Mouse (Mus musculus): ENCODE measurements around the gene Myrf.

The Myrf gene

GRCm38 (mm10) chr19:10247165-10247564, 6.6 kb upstream of the Myrf start:
- no peak for DNase-seq

DNA sequence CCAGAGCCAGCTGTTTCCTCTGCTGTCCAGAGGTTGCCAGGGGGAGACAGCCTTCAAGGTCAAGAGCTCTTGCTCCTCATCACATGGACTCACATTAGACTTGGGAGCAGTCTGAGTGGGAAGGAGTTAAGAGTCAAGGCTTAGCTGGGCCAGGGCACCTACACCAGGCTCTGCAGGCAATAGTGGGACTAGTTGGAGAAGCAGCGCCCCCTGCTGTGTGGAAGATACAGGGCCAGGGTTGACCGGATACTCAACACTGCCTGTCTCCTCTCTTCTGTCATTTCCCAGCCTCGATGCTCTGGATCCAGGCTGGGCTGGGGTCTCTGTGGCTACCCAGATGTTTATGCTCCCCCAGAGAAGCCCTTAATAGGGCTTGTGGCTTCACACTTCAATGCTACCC, 3.6 kb upstream of the Myrf start:
- peak; percentile 77 for DNase-seq

- no peak for DNase-seq
Observed at GRCm38 (mm10) chr19:10242916-10243315, 2.4 kb upstream of the Myrf start.

- DNase-seq, result no peak
Observed at GRCm38 (mm10) chr19:10239975-10240653, 434 bp downstream of the Myrf start.

GRCm38 (mm10) chr19:10239419-10239818, 1.1 kb downstream of the Myrf start:
- DNase-seq, result no peak

DNA sequence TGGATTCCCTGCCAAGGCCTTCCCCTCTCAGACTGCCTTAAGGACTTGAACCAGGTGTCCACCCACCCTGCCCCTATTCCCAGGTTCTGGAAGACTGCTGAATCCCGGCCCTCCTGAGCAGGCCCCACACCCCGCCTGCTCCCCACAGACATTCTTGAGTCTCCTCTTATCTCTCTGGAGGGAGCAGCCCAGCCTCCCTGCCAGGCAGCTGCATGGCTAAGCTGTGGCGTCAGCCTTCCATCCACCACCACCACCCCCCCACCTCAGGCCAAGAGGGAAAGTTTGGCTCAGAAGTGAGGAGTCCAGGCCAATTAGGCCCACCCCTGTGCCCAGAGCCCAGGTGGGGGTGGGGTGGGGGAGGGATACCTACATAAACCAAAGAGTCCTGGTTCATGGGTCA, 2.1 kb downstream of the Myrf start:
- DNase-seq, result no peak

DNA sequence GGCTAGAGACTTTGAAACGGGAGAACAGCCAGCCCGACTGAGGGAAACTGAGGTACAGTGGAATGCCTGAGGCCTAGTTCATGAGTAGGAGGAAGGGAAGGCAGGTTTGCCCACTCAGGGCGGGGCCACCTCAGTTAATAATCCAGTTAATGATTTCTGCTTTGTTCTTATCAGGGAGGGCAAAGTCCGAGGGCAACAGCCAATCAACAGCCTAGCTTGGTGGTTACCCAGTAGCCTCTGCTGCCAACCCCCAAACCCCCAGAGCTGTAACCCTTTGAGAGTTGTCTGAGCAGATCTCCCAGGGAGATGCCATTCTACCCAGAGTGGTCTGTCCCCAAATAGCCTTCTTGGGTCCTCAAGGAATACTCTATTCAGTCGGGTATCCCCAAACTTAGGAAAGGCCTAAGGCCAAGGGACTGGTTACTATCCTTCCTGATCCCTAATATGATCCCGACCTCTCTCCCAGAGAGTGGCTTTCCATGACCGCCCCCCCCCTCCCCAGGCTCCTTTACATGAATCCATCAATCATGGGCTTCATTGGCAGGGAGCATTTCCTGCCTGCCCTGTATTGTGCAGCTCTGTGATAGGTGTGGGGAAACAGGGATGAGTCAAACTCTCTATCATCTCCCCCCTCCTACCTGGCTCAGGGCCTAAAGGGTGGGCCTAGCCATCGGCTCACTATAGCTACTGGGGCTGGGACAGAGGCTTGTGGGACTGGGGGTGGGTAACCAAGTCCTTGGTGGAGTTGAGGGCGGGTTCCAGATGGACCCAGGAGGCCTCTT, 4.6 kb downstream of the Myrf start:
- DNase-seq, result no peak

GRCm38 (mm10) chr19:10232327-10233017, 8.1 kb downstream of the Myrf start:
- no peak for DNase-seq

GRCm38 (mm10) chr19:10231871-10232270, 8.7 kb downstream of the Myrf start:
- DNase-seq, result no peak

DNA sequence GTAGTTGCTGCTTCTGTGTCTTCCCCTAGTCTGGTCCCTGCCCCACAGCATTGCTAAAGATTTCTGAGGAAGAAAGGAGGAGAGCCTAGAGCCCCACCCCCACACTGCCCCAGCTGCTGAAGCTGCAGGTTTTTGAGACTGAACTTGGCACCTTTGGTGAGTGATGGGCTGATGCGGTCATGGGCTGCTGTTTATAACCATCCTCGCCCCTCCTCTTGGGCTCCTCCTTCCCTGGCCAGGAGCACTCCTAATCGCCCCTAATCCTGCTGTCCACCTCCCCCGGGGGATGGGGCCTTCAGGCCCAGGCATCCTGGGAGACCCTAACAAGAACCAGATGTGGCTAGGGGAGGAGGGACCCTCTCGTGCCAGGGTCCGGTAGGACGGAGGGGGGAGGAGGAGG, 9.5 kb downstream of the Myrf start:
- DNase-seq, result no peak

- no peak for DNase-seq
Observed at GRCm38 (mm10) chr19:10225767-10226166, 14.8 kb downstream of the Myrf start.

DNA sequence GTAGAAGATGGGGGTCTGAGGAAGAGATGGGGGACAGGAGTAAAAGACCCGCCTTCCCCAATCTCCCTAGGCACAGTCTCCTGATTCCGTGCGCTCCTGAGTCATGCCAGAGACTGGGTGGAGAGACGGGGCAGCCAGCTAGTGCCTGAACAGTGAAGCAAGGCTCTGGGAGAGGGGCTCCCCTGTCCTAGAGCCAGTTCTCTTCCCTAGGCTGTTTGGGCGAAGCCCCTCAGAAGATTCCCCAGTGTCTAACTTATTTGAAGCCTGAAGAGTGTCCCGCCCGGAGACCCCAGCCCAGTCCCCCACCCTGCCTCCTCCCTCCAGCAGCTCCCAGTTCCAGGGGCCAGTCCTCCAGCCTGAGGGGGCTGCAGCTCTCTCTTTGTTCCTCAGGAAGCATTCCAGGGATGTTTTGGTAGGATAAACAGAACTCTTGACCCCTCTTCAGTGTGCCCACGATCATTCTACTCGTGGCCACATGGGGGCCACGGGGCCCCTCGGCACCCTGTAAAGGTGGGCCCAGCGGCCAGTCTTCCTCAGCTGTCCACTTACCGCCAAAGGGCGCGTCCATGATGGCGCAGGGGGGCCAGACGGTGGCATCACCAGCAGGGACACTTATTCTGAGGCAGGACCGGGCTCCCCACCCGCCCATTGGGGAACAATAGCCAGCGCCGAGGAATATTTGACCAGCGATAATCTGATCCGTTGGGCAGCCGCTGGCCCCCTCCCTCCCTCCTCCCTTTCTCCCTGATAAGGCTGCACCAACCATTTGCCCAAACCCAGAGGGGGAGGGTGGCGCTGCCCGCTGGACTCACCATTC, 15.7 kb downstream of the Myrf start:
- no peak for DNase-seq

DNA sequence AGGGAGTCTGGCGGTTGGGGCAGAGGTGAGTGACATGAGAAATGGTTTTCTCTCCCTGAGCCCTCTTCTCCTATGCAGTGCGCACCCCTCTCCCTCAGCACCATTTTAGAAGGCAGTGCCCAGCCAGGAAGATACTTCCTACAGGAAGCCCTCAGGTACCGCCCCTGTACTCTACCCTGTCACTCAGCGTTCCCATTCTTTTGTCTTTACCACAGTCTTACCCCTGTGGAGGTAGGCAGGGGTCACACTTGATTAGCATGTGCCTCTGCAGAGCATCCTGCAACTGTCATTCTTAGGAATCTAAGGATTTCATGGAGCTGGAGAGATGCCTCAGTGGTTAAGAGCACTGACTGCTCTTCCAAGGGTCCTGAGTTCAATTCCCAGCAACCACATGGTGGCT, 17.0 kb downstream of the Myrf start:
- DNase-seq, result no peak

DNA sequence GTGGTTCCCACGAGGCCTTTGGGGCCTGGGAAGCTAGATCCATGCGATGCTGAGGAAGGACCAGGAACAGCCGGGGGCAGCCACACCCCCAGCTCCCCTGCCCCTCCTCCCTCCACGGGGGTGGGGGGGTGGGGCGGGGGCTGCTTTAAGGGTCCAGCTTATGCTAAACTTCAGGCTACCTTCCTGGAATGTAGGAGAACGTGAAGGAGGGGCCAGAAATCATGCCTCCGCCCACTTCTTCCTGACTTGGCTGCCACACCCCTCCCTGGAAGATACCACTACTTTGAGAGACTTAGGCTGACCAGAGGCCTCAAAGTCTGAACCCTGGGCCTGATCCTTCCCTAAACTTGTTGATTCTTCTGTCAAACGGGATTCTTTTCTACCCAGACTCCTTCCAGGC, 17.9 kb downstream of the Myrf start:
- no peak for DNase-seq

DNA sequence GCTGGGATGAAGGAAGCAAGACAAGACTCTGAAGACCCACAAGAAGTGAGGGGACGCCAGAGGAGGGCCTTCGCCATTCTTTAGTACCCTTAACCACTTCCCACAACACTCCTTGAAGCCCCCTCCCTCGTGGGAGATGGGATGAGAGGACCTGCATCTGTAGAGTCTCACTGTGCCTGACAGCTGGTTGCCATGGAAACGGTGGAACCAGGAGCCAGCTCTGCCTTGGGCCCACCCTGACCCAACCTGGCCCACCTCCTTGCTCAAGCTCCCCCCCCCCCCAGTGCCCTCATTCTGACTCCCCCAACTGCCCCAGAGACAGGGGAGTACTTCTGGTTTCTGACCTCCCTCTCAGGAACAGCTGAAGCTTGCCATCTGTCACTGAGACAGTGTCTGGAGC, 19.0 kb downstream of the Myrf start:
- DNase-seq, result no peak

DNA sequence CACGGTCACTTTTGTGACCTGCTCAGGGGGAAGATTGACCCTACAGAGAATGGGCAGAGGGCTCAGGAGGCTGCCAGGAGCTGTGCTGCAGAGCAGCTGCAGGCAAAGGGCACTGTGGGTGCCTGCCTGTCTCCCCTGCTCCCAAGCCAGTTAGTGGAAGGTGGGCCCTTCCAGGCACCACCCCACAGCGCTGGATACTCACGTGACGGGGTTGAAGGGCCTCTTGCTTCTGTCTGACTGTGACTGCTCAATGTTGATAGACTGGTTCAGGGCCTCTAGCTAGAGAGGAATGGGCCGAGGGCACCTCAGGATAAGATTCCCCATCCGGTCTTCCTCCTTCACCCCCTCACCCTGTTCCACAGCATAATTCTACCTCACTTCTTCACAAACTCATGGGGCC, 21.0 kb downstream of the Myrf start:
- no peak for DNase-seq

DNA sequence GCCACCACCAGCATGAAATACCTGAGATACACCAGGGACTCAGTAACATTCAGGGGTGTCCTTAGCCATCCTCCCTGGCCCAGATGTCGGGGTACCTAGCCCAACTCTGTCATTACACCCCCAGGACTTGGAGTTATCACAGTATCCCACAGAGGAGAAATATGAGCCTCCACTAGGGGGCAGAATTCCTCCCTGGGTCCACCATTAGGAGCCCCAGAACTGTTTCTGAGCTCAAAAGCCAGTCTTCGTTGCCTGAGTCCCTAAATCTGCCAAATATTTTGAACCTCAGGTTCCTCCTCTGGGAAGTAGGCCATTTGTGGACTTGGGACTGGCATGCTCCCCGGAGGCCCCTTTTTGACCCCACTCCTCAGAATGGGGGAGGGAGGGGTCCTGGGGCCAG, 21.4 kb downstream of the Myrf start:
- DNase-seq, result peak; percentile 54

DNA sequence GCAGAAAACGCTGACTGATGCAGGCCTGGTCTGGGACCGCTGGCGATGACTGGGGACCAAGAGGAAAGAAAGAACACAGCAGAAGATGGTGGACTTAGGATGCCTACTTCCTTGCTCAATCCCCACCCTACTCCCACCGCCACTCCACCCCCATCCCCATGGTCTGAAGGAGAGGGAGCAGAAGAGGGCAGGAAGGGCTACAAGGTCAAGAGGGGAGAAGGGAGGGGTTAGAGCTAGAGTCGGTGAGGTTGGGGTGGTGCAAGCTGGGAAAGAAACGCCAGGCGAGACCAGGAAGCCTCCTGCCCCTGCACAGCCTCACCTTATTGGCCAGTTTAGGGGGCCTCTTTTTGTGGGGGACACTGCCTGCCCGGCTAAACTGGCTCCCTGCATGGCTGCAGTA, 24.4 kb downstream of the Myrf start:
- no peak for DNase-seq

DNA sequence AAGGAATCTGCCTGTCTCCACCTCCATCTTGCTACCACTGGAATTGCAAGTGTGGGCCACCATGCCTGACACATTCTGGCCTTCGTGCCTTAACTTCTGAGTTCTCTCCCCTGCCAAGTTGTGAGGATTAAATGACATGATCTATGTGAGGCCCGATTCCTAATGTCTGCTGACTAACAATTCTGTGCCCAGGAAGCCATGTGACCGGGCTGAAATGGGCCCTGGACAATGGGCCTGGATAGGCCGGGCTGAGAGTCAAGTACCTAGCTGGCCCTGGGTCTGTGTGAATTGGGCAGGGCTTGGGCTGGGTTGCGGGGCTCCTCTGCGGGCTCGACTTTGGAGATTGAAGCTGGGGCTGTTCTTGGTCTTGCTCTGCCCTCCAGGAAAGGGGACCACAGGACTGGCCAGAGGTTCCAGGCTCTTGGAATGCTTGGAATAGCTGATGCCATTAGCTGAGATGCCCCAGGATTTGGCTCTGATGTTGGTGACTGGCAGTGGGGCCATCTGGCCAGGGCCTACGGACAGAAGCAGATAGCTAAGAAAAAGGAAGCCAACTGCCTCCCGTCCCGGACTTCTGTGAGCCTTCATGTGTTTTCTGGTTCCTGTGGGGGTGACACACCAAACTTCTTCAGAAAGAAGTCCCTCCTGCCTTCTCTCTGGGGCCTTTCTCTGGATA, 26.6 kb downstream of the Myrf start:
- no peak for DNase-seq

DNA sequence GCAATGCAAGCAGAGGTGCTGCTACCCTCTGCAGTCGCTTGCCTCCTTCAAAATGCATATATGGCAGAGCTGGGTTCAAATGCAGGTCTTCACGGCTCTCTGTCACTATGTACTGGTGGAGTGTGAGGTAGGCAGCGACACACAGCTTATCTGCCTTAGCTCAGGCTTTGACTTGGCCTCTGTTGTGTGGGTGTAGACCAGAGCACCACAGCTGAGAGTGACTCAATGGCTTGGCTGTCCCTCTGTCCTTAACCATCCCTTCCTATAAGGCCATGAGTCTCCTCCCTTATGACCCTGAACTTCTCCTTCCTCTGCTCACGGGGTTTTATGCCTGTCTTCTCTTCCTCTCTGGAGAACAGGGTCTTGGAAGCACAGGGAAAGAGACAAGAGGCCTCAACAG, 29.7 kb downstream of the Myrf start:
- no peak for DNase-seq

- no peak for DNase-seq
Observed at GRCm38 (mm10) chr19:10208851-10209250, 31.7 kb downstream of the Myrf start.

- no peak for DNase-seq
Observed at GRCm38 (mm10) chr19:10205051-10205450, 35.5 kb downstream of the Myrf start.

DNA sequence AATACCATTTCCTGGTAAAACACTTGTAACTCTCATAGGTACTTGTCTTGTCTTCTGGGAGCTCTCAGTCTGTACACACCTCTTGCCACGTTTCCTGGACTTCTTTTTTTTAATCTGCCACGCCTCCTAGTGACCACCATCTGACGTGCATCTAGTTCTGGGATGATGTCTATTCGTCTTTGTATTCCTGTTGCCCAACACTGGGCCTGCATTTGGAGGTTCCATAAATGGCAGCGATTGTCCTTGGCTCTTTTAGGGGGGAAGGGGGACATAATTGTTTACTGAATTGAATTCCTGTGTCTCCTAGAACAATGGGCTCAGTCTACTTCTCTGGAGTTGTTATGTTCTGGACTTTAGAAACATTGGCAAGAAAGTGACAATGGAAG, 35.9 kb downstream of the Myrf start:
- DNase-seq, result no peak

Measured in right cerebral cortex, postnatal 14 days (tissue).